Mouse (Mus musculus): ENCODE results near the gene Bcam. TPM values are rescaled to one million over a fixed set of nuclear protein-coding genes. Genes with fewer than 3 reads are reported as not detected.
A peak's percentile ranks its signal among the peaks of the same experiment; 100 is the strongest.

The Bcam gene
- polyA plus RNA-seq, 1 experiment from 2014 or later = 22.1 TPM

- peak overlapping the region; percentile 53 for H3K9ac ChIP-seq (ENCODE audit: low read depth, low read length)
- DNase-seq (ENCODE audit: low spot score) = no peak
- no peaks in the 10 kb centered on the region for H3K27me3 ChIP-seq (ENCODE audit: control insufficient read depth, insufficient read depth, low read length)
- H3K9me3 ChIP-seq (ENCODE audit: control insufficient read depth, low read length) = peaks cover 1% of the 10 kb centered on the region
- H3K27ac ChIP-seq (ENCODE audit: low read depth, low read length) = peak overlapping the region; percentile 87
- WGBS = 7% methylated on average over 18 of the region's 18 CpGs
- 0 out of 2 replicates have a peak, but pooled peaks cover 4% of the 10 kb centered on the region for H3K36me3 ChIP-seq (ENCODE audit: control insufficient read depth, insufficient read depth, low read length)
- peaks cover 5% of the 10 kb centered on the region for H3K4me1 ChIP-seq (replicated peaks; ENCODE audit: control insufficient read depth, insufficient read depth, low read length)
- H3K4me2 ChIP-seq (replicated peaks; ENCODE audit: low read depth, low read length) = peak overlapping the region; percentile 60
- no peak for ATAC-seq (ENCODE audit: low FRiP score)
- H3K4me3 ChIP-seq (ENCODE audit: low read depth, low read length) = peak overlapping the region; percentile 99
Measured at GRCm38 (mm10) chr7:19716055-19716682, 54.6 kb downstream of the Bcam start.

- Histone ChIP-seq H3K9ac (ENCODE audit: low read depth, low read length) (peak within 1 kb of the TSS; percentile 92), H3K4me3 (ENCODE audit: low read depth, low read length) (peak within 1 kb of the TSS; percentile 99), H3K27ac (ENCODE audit: low read depth, low read length) (peak within 1 kb of the TSS; percentile 87), H3K9me3 (ENCODE audit: control insufficient read depth, low read length) (no peaks in the 10 kb centered on the region; the same call in 1 of the 2 replicates), H3K4me1 (replicated peaks; ENCODE audit: control insufficient read depth, insufficient read depth, low read length) (peaks cover 5% of the 10 kb centered on the region), H3K36me3 (ENCODE audit: control insufficient read depth, insufficient read depth, low read length) (0 out of 2 replicates have a peak, but pooled peaks cover 4% of the 10 kb centered on the region), H3K27me3 (ENCODE audit: control insufficient read depth, insufficient read depth, low read length) (no peaks in the 10 kb centered on the region), H3K4me2 (replicated peaks; ENCODE audit: low read depth, low read length) (peak within 1 kb of the TSS; percentile 91)
- WGBS = under 1% methylated on average over 49 of the region's 59 CpGs
- DNase-seq (ENCODE audit: low spot score) (peak; percentile 100), ATAC-seq (ENCODE audit: low FRiP score) (peak; percentile 100)
Measured at GRCm38 (mm10) chr7:19715239-19716054, 55.4 kb downstream of the Bcam start, which contains the start of gene Tomm40. Gene Tomm40, minus strand, starts transcription at chr7:19715438.

DNA sequence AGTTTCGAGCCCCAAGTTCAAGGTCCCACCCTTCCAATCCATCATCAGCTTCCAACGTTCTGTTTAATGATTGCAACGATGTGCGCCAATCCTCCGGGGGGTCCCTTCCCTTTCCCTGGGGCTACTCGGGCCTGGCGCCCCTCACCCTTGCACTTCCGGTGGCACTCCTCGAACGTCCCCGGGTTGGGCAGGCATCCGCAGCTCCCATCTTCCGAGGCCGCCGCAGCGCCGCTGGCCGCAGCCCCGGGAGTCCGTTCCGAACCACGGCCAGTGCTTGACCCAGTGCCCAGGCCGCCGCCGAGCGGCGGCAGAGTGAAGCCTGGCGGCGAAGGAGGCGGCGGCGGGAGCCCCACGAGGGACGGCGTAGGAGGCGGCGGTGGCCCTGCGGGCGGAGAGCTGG, 56.0 kb downstream of the Bcam start:
- H3K4me2 ChIP-seq (replicated peaks; ENCODE audit: low read depth, low read length) = peak overlapping the region; percentile 91
- peaks cover 5% of the 10 kb centered on the region for H3K4me1 ChIP-seq (replicated peaks; ENCODE audit: control insufficient read depth, insufficient read depth, low read length)
- H3K9ac ChIP-seq (ENCODE audit: low read depth, low read length) = peak overlapping the region; percentile 92
- H3K9me3 ChIP-seq (ENCODE audit: control insufficient read depth, low read length) = no peaks in the 10 kb centered on the region
- H3K27me3 ChIP-seq (ENCODE audit: control insufficient read depth, insufficient read depth, low read length) = no peaks in the 10 kb centered on the region
- no peak for DNase-seq (ENCODE audit: low spot score)
- peak overlapping the region; percentile 56; the same call in 1 of the 2 replicates for H3K27ac ChIP-seq (ENCODE audit: low read depth, low read length)
- 1% methylated on average over 38 of the region's 39 CpGs for WGBS
- 0 out of 2 replicates have a peak, but pooled peaks cover 4% of the 10 kb centered on the region for H3K36me3 ChIP-seq (ENCODE audit: control insufficient read depth, insufficient read depth, low read length)
- ATAC-seq (ENCODE audit: low FRiP score) = no peak
- peak overlapping the region; percentile 99 for H3K4me3 ChIP-seq (ENCODE audit: low read depth, low read length)

DNA sequence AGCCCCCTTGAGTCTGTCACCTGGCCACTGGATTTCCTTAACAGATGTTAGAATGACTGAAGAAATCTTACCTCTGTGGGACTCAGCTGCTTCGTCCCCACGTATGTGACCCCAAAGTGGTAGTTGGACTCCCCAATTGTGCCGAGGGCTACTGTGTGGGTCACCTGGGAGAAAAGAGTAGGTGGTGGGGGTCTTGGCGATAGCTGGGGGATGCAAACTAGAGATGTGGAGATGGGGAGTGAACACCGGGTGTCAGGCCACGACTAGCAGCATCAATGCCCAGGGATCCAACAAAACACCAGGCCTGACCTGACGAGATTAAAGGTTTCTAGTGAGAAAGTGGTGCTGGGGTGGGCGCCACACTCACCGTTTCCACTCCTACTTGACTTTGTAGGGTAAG, 57.2 kb downstream of the Bcam start:
- no peak overlapping the region for H3K4me3 ChIP-seq (ENCODE audit: low read depth, low read length)
- no peak overlapping the region for H3K27ac ChIP-seq (ENCODE audit: low read depth, low read length)
- no peaks in the 10 kb centered on the region for H3K27me3 ChIP-seq (ENCODE audit: control insufficient read depth, insufficient read depth, low read length)
- no peak for DNase-seq (ENCODE audit: low spot score)
- H3K4me1 ChIP-seq (replicated peaks; ENCODE audit: control insufficient read depth, insufficient read depth, low read length) = peaks cover 5% of the 10 kb centered on the region
- H3K36me3 ChIP-seq (ENCODE audit: control insufficient read depth, insufficient read depth, low read length) = 0 out of 2 replicates have a peak, but pooled peaks cover 4% of the 10 kb centered on the region
- 85% methylated on average over 9 of the region's 9 CpGs for WGBS
- H3K9ac ChIP-seq (ENCODE audit: low read depth, low read length) = no peak overlapping the region
- H3K4me2 ChIP-seq (replicated peaks; ENCODE audit: low read depth, low read length) = no peak overlapping the region
- H3K9me3 ChIP-seq (ENCODE audit: control insufficient read depth, low read length) = no peaks in the 10 kb centered on the region
- no peak for ATAC-seq (ENCODE audit: low FRiP score)

- Histone ChIP-seq H3K9me3 (ENCODE audit: control insufficient read depth, low read length) (no peaks in the 10 kb centered on the region), H3K27me3 (ENCODE audit: control insufficient read depth, insufficient read depth, low read length) (no peaks in the 10 kb centered on the region), H3K4me3 (ENCODE audit: low read depth, low read length) (no peak overlapping the region), H3K36me3 (ENCODE audit: control insufficient read depth, insufficient read depth, low read length) (0 out of 2 replicates have a peak, but pooled peaks cover 4% of the 10 kb centered on the region), H3K9ac (ENCODE audit: low read depth, low read length) (no peak overlapping the region), H3K4me2 (replicated peaks; ENCODE audit: low read depth, low read length) (no peak overlapping the region), H3K4me1 (replicated peaks; ENCODE audit: control insufficient read depth, insufficient read depth, low read length) (peaks cover 5% of the 10 kb centered on the region), H3K27ac (ENCODE audit: low read depth, low read length) (no peak overlapping the region)
- 59% methylated on average over 4 of the region's 4 CpGs for WGBS
- peak; percentile 27 for DNase-seq (ENCODE audit: low spot score)
- ATAC-seq (ENCODE audit: low FRiP score) = no peak
Measured at GRCm38 (mm10) chr7:19713196-19713595, 57.6 kb downstream of the Bcam start.

DNA sequence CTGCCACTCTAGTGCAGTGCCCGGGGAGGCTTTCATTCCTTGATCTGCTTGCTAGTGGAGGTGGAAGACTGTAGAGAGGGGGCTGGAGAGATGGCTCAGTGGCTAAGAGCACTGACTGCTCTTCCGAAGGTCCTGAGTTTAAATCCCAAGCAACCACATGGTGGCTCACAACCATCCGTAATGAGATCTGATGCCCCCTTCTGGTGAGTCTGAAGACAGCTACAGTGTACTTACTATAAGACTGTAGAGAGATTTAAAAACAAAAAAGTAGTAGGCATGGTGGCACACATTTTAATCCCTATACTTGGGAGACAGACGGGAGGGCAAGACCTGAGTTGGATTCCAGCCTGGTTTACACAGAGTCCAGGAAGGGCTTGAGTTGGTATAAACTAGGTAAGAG, 58.4 kb downstream of the Bcam start:
- no peak overlapping the region for H3K27ac ChIP-seq (ENCODE audit: low read depth, low read length)
- peaks cover 5% of the 10 kb centered on the region for H3K4me1 ChIP-seq (replicated peaks; ENCODE audit: control insufficient read depth, insufficient read depth, low read length)
- no peak for DNase-seq (ENCODE audit: low spot score)
- no peak overlapping the region for H3K4me2 ChIP-seq (replicated peaks; ENCODE audit: low read depth, low read length)
- H3K9ac ChIP-seq (ENCODE audit: low read depth, low read length) = no peak overlapping the region
- H3K36me3 ChIP-seq (ENCODE audit: control insufficient read depth, insufficient read depth, low read length) = 0 out of 2 replicates have a peak, but pooled peaks cover 5% of the 10 kb centered on the region
- no peak overlapping the region for H3K4me3 ChIP-seq (ENCODE audit: low read depth, low read length)
- WGBS = 82% methylated on average over 4 of the region's 4 CpGs
- H3K9me3 ChIP-seq (ENCODE audit: control insufficient read depth, low read length) = no peaks in the 10 kb centered on the region
- ATAC-seq (ENCODE audit: low FRiP score) = no peak
- no peaks in the 10 kb centered on the region for H3K27me3 ChIP-seq (ENCODE audit: control insufficient read depth, insufficient read depth, low read length)

DNA sequence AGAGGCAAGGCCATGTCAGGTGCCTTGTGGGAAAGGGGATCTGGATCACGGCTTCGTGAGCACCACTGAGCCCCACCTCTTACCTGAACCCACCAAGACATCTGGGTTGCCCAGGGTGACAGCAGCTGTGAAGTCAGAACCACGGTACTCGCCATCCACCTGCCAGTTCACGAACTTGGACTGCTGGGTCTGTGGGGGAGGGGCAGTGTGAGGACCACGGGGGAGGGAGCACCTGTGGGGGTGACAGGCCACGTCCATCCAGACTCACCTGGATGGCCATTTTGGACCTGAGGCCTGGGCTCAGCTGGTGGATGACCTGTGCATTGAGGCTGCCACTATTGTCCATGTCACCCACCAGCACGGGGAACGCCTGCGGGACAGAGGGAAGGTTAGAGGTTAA, 60.2 kb downstream of the Bcam start:
- ATAC-seq (ENCODE audit: low FRiP score) (no peak), DNase-seq (ENCODE audit: low spot score) (no peak)
- H3K4me3 ChIP-seq (ENCODE audit: low read depth, low read length) = no peak overlapping the region
- WGBS = 89% methylated on average over 10 of the region's 10 CpGs
- no peaks in the 10 kb centered on the region for H3K9me3 ChIP-seq (ENCODE audit: control insufficient read depth, low read length)
- no peak overlapping the region for H3K27ac ChIP-seq (ENCODE audit: low read depth, low read length)
- H3K4me1 ChIP-seq (replicated peaks; ENCODE audit: control insufficient read depth, insufficient read depth, low read length) = peaks cover 5% of the 10 kb centered on the region
- H3K9ac ChIP-seq (ENCODE audit: low read depth, low read length) = no peak overlapping the region
- H3K36me3 ChIP-seq (ENCODE audit: control insufficient read depth, insufficient read depth, low read length) = 0 out of 2 replicates have a peak, but pooled peaks cover 6% of the 10 kb centered on the region
- H3K4me2 ChIP-seq (replicated peaks; ENCODE audit: low read depth, low read length) = no peak overlapping the region
- H3K27me3 ChIP-seq (ENCODE audit: control insufficient read depth, insufficient read depth, low read length) = no peaks in the 10 kb centered on the region
